Mouse (Mus musculus): ENCODE results near the gene Crat. TPM values are rescaled to one million over a fixed set of nuclear protein-coding genes. Genes with fewer than 3 reads are reported as not detected.

Gene Crat
- total and polyA plus RNA-seq, 2 experiments from 2014 or later = 27.6 to 51.5 TPM

- Histone ChIP-seq H3K4me3 (ENCODE audit: low read length) (no peak overlapping the region), H3K4me1 (ENCODE audit: insufficient read depth, low read length) (0 out of 2 replicates have a peak, but pooled peaks cover 8% of the 10 kb centered on the region), H3K27me3 (ENCODE audit: insufficient read depth, low read length) (no peaks in the 10 kb centered on the region), H3K9me3 (ENCODE audit: low read length) (no peaks in the 10 kb centered on the region), H3K36me3 (ENCODE audit: insufficient read depth, low read length) (peaks cover 23% of the 10 kb centered on the region), H3K27ac (no peak overlapping the region), H3K9ac (replicated peaks; ENCODE audit: low read length) (no peak overlapping the region), H3K4me2 (ENCODE audit: low read depth, low read length) (no peak overlapping the region)
- no peak for TF ChIP-seq CTCF (IDR thresholded peaks at IDR 0.05; ENCODE audit: low read depth)
- DNase-seq (ENCODE audit: low spot score) = no peak
- ATAC-seq = no peak
- WGBS = 92% methylated on average over 7 of the region's 7 CpGs
Measured at GRCm38 (mm10) chr2:30395757-30396156, 19.9 kb downstream of the Crat start.

- WGBS = 94% methylated on average over 1 of the region's 1 CpGs
- H3K4me1 ChIP-seq (ENCODE audit: insufficient read depth, low read length) = 0 out of 2 replicates have a peak, but pooled peaks cover 8% of the 10 kb centered on the region
- H3K4me2 ChIP-seq (ENCODE audit: low read depth, low read length) = peak overlapping the region; percentile 86
- no peak for TF ChIP-seq CTCF (IDR thresholded peaks at IDR 0.05; ENCODE audit: low read depth)
- H3K9me3 ChIP-seq (ENCODE audit: low read length) = no peaks in the 10 kb centered on the region
- H3K36me3 ChIP-seq (ENCODE audit: insufficient read depth, low read length) = peaks cover 16% of the 10 kb centered on the region
- no peaks in the 10 kb centered on the region for H3K27me3 ChIP-seq (ENCODE audit: insufficient read depth, low read length)
- DNase-seq (ENCODE audit: low spot score) (no peak), ATAC-seq (no peak)
- H3K4me3 ChIP-seq (ENCODE audit: low read length) = peak overlapping the region; percentile 60
- peak overlapping the region; percentile 73 for H3K9ac ChIP-seq (replicated peaks; ENCODE audit: low read length)
- H3K27ac ChIP-seq = peak overlapping the region; percentile 89
Measured at GRCm38 (mm10) chr2:30393370-30393656, 22.3 kb downstream of the Crat start.

DNA sequence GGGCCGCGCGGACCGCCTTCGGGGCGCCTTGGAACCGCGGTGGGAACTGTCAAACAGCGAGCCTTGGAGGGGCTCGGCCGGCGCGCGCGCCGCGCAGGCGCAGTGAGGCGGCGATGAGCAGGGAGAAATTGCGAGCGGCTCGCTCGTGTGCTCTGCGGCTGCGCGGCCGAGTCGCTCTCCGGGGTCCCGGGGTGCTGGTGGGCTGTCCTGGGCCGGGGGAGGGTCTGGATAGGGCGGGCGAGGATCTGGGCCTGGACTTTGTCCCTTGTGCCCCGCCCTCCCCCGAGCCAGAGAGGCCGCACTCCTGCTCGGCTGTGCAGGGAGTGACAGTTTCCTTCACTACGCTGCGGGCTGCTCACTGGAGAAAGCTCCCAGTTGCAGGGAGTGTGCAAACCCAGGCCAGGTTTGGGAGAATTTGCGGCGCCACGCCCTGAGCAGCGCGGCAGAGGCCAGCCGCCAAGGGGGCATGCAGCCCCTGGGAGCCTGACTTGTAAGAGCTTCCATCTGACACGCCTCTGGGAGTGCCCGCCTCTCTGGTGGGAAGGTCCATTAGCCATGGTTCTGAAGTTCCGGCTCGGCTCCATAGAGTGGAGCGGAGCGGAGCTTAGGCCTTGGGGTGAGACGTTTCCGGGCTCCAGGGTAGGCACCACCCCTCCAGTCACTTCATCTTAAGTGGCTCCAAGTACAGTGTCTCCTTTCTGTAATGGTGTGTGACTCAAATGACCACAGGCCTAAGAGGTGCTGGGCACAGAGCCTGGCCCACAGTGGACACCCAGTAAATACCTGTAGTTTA is 22.8 kb downstream of the Crat start:
- H3K4me2 ChIP-seq (ENCODE audit: low read depth, low read length) = peak overlapping the region; percentile 86
- no peak for TF ChIP-seq CTCF (IDR thresholded peaks at IDR 0.05; ENCODE audit: low read depth)
- H3K27ac ChIP-seq = peak overlapping the region; percentile 89
- H3K4me1 ChIP-seq (ENCODE audit: insufficient read depth, low read length) = 0 out of 2 replicates have a peak, but pooled peaks cover 8% of the 10 kb centered on the region
- DNase-seq (ENCODE audit: low spot score) = peak; percentile 95
- H3K27me3 ChIP-seq (ENCODE audit: insufficient read depth, low read length) = no peaks in the 10 kb centered on the region
- ATAC-seq = peak; percentile 81
- peak overlapping the region; percentile 73 for H3K9ac ChIP-seq (replicated peaks; ENCODE audit: low read length)
- H3K9me3 ChIP-seq (ENCODE audit: low read length) = no peaks in the 10 kb centered on the region
- peak overlapping the region; percentile 60 for H3K4me3 ChIP-seq (ENCODE audit: low read length)
- peaks cover 15% of the 10 kb centered on the region for H3K36me3 ChIP-seq (ENCODE audit: insufficient read depth, low read length)
- WGBS = under 1% methylated on average over 54 of the region's 54 CpGs

DNA sequence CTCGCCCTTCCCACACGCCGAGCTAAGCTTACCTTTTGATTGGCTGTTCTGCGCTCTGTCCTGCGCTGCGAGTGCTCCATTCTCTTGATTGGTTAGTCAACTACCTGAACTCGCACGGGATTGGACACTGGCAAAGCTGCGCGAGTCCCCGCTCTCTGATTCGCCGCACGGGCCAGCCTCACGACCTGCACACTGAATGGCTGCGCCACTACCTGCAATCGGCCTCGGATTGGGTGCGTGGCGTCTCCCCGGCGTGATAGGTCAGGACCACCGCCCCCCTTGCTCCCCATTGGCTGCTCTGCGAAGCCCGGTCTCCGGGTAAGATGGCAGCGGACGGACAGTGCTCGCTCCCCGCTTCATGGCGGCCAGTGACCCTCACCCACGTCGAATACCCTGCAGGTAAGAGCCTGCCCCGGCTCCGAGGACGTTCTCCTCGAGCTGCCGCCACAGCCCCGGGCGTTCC is 23.5 kb downstream of the Crat start, which contains the start of gene Dolpp1:
Gene Dolpp1 (plus strand): TSS at position 141 of the 463 bp plus-strand sequence.
- Histone ChIP-seq H3K27ac (peak within 1 kb of the TSS; percentile 89), H3K9me3 (ENCODE audit: low read length) (no peaks in the 10 kb centered on the region), H3K4me3 (ENCODE audit: low read length) (peak within 1 kb of the TSS; percentile 60), H3K4me2 (ENCODE audit: low read depth, low read length) (peak within 1 kb of the TSS; percentile 86), H3K9ac (replicated peaks; ENCODE audit: low read length) (peak within 1 kb of the TSS; percentile 73), H3K27me3 (ENCODE audit: insufficient read depth, low read length) (no peaks in the 10 kb centered on the region), H3K4me1 (ENCODE audit: insufficient read depth, low read length) (0 out of 2 replicates have a peak, but pooled peaks cover 8% of the 10 kb centered on the region), H3K36me3 (ENCODE audit: insufficient read depth, low read length) (peaks cover 10% of the 10 kb centered on the region)
- peak; percentile 98 for ATAC-seq
- no peak for TF ChIP-seq CTCF (IDR thresholded peaks at IDR 0.05; ENCODE audit: low read depth)
- under 1% methylated on average over 40 of the region's 40 CpGs for WGBS
- peak; percentile 99 for DNase-seq (ENCODE audit: low spot score)

DNA sequence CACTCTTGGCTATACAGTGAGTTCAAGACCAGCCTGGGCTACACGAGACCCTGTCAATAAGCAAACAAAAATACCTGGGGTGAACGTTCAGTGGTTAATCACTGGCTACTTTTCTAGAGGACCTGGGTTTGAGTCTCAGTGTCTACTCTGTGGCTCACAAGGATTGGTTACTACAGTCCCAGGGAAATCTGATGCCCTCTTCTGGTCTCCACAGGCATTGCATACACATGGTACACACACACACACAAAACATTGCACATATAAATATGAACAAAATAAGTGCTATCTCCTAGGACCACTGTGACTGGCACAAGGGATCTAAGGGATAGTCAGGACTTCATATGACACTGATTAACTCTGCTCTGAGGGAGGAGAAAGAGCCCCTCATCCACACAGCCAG is 26.6 kb downstream of the Crat start:
- Histone ChIP-seq H3K9ac (replicated peaks; ENCODE audit: low read length) (no peak overlapping the region), H3K9me3 (ENCODE audit: low read length) (no peaks in the 10 kb centered on the region), H3K4me2 (ENCODE audit: low read depth, low read length) (no peak overlapping the region), H3K4me1 (ENCODE audit: insufficient read depth, low read length) (0 out of 2 replicates have a peak, but pooled peaks cover 8% of the 10 kb centered on the region), H3K36me3 (ENCODE audit: insufficient read depth, low read length) (peaks cover 13% of the 10 kb centered on the region), H3K27ac (no peak overlapping the region), H3K27me3 (ENCODE audit: insufficient read depth, low read length) (no peaks in the 10 kb centered on the region), H3K4me3 (ENCODE audit: low read length) (no peak overlapping the region)
- TF ChIP-seq CTCF (IDR thresholded peaks at IDR 0.05; ENCODE audit: low read depth) = peak; percentile 11; the same call in 1 of the 2 replicates
- no peak for ATAC-seq
- DNase-seq (ENCODE audit: low spot score) = no peak
- WGBS = 94% methylated on average over 2 of the region's 2 CpGs

DNA sequence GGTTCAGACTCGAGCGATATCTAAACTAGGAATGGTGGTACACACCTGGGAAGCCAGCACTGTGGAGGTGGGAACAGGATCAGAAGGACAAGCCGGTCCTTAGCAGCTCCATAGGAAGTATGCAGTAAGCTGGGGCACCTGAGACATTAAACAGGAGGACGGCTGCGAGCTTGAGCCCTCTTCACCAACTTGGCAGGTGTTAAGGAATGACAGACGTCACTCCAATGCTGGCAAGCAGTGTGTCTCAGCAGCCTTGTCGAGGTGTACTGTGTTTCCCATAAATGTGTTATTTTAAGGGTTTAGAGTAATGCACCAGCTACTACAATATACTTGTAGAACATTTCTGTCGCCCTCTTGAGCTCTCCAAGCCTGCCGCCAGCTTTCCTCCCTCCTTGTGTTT is 28.7 kb downstream of the Crat start:
- no peak overlapping the region for H3K9ac ChIP-seq (replicated peaks; ENCODE audit: low read length)
- no peak overlapping the region for H3K4me2 ChIP-seq (ENCODE audit: low read depth, low read length)
- H3K27me3 ChIP-seq (ENCODE audit: insufficient read depth, low read length) = no peaks in the 10 kb centered on the region
- no peak overlapping the region for H3K27ac ChIP-seq
- DNase-seq (ENCODE audit: low spot score) = no peak
- ATAC-seq = no peak
- no peaks in the 10 kb centered on the region for H3K4me1 ChIP-seq (ENCODE audit: insufficient read depth, low read length)
- no peak for TF ChIP-seq CTCF (IDR thresholded peaks at IDR 0.05; ENCODE audit: low read depth)
- no peaks in the 10 kb centered on the region for H3K9me3 ChIP-seq (ENCODE audit: low read length)
- 87% methylated on average over 9 of the region's 9 CpGs for WGBS
- no peak overlapping the region for H3K4me3 ChIP-seq (ENCODE audit: low read length)
- H3K36me3 ChIP-seq (ENCODE audit: insufficient read depth, low read length) = peaks cover 26% of the 10 kb centered on the region

DNA sequence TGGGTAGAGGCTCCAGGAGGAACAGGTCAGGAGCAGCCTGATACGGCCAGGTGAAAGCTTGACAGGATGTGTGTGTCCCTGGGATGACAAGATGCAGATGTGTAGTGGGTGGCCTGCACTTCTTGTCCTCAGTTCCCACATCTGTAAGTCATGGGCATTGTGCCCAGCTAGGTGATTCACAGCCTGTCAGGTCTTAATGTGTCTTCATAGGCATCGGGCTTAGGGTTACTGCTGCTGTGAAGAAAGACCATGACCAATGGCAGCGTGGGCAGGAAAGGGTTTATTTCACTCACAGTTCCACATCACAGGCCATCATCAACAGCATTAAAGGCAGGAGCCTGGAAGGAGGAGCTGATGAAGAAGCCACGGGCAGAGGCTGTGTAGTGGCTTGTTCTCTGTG is 30.0 kb downstream of the Crat start:
- H3K9ac ChIP-seq (replicated peaks; ENCODE audit: low read length) = no peak overlapping the region
- H3K4me1 ChIP-seq (ENCODE audit: insufficient read depth, low read length) = no peaks in the 10 kb centered on the region
- peaks cover 30% of the 10 kb centered on the region for H3K36me3 ChIP-seq (ENCODE audit: insufficient read depth, low read length)
- 86% methylated on average over 4 of the region's 4 CpGs for WGBS
- no peak for ATAC-seq
- no peak overlapping the region for H3K4me2 ChIP-seq (ENCODE audit: low read depth, low read length)
- no peak for TF ChIP-seq CTCF (IDR thresholded peaks at IDR 0.05; ENCODE audit: low read depth)
- H3K27ac ChIP-seq = no peak overlapping the region
- no peaks in the 10 kb centered on the region for H3K9me3 ChIP-seq (ENCODE audit: low read length)
- H3K4me3 ChIP-seq (ENCODE audit: low read length) = no peak overlapping the region
- no peaks in the 10 kb centered on the region for H3K27me3 ChIP-seq (ENCODE audit: insufficient read depth, low read length)
- DNase-seq (ENCODE audit: low spot score) = no peak
